Mouse (Mus musculus) hindbrain, embryonic 14.5 days (tissue): ENCODE measurements at regions not wholly inside any gene's neighbourhood (a gene's known extent, or its start where the extent isn't known, plus 50 kb on each side); places are given as distances from the start of the nearest gene placed in this dataset.

ENCODE experiments used
- ATAC-seq: fragments of 200-750 bp; cut with Nextera tagmentation; 2 replicates; pipeline ENCODE4 v1.8.0; 2017; ENCODE audit warnings: moderate number of reproducible peaks, mild to moderate bottlenecking, moderate TSS enrichment, moderate library complexity; ENCODE audit not compliant: low FRiP score
- DNase-seq: peaks from one replicate; pipeline ENCODE4 v3.0.0-alpha.2; 2015; ENCODE audit warnings: low spot score
- H3K27ac ChIP-seq: fragments of 300-500 bp; sonication (generic); 2 replicates; pipeline ENCODE4 v1.5.1; 2014; ENCODE audit warnings: mild to moderate bottlenecking, moderate library complexity
- H3K27me3 ChIP-seq: fragments of 300-500 bp; sonication (generic); 2 replicates; pipeline ENCODE4 v1.6.1; 2014; ENCODE audit warnings: mild to moderate bottlenecking, low read length, mixed read lengths; ENCODE audit not compliant: control insufficient read depth, insufficient read depth
- H3K36me3 ChIP-seq: fragments of 300-500 bp; sonication (generic); replicated peaks from 2 replicates; pipeline ENCODE4 v1.6.1; 2014; ENCODE audit not compliant: control insufficient read depth, insufficient read depth
- H3K4me1 ChIP-seq: fragments of 300-500 bp; sonication (generic); replicated peaks from 2 replicates; pipeline ENCODE4 v1.6.1; 2014; ENCODE audit warnings: antibody characterized with exemption, low read length, mixed read lengths; ENCODE audit not compliant: control insufficient read depth, insufficient read depth
- H3K4me2 ChIP-seq: fragments of 300-500 bp; sonication (generic); replicated peaks from 2 replicates; pipeline ENCODE4 v1.6.1; 2014; ENCODE audit warnings: mild to moderate bottlenecking, moderate library complexity
- H3K4me3 ChIP-seq: fragments of 300-500 bp; sonication (generic); replicated peaks from 2 replicates; pipeline ENCODE4 v1.5.1; 2014; ENCODE audit warnings: mild to moderate bottlenecking, low read length
- H3K9ac ChIP-seq: fragments of 300-500 bp; sonication (generic); 2 replicates; pipeline ENCODE4 v1.6.1; 2014
- H3K9me3 ChIP-seq: fragments of 300-500 bp; sonication (generic); 2 replicates; pipeline ENCODE4 v1.6.1; 2016; ENCODE audit warnings: low read length; ENCODE audit not compliant: control insufficient read depth
- WGBS: fragments of 180-500 bp; shearing (Covaris S2); extraction: QIAGEN DNeasy Blood & Tissue Kit; methylation state at CpG from one replicate; pipeline ENCODE4 v1.1.7; 2014; 5-methylcytosine and 5-hydroxymethylcytosine counted together

GRCm38 (mm10) chr12:102057979-102058378 lies 70.6 kb upstream of the Slc24a4 start:
- peak overlapping the region; percentile 39; the same call in 1 of the 2 replicates for H3K27ac ChIP-seq
- H3K36me3 ChIP-seq, result no peaks in the 10 kb centered on the region
- peaks cover 12% of the 10 kb centered on the region for H3K4me1 ChIP-seq
- DNase-seq (no peak), ATAC-seq (peak; percentile 19; the same call in 1 of the 2 replicates)
- H3K4me3 ChIP-seq, result no peak overlapping the region
- no peak overlapping the region for H3K9ac ChIP-seq
- no peak overlapping the region; the same call in 1 of the 2 replicates for H3K4me2 ChIP-seq
- H3K27me3 ChIP-seq, result no peaks in the 10 kb centered on the region
- H3K9me3 ChIP-seq, result no peaks in the 10 kb centered on the region
- WGBS, result 23% methylated on average over 3 of the region's 3 CpGs

GRCm38 (mm10) chr12:102058428-102058827 lies 70.1 kb upstream of the Slc24a4 start:
- Histone ChIP-seq H3K4me3 (no peak overlapping the region), H3K27ac (peak overlapping the region; percentile 39; the same call in 1 of the 2 replicates), H3K4me1 (peaks cover 12% of the 10 kb centered on the region), H3K4me2 (no peak overlapping the region; the same call in 1 of the 2 replicates), H3K36me3 (no peaks in the 10 kb centered on the region), H3K9me3 (no peaks in the 10 kb centered on the region), H3K9ac (no peak overlapping the region), H3K27me3 (no peaks in the 10 kb centered on the region)
- 43% methylated on average over 3 of the region's 3 CpGs for WGBS
- DNase-seq (no peak), ATAC-seq (peak; percentile 60; the same call in 1 of the 2 replicates)

- H3K27ac ChIP-seq, result no peak overlapping the region
- H3K4me3 ChIP-seq, result no peak overlapping the region
- DNase-seq (no peak), ATAC-seq (no peak)
- no peak overlapping the region for H3K9ac ChIP-seq
- H3K4me2 ChIP-seq, result no peak overlapping the region
- peaks cover 18% of the 10 kb centered on the region for H3K4me1 ChIP-seq
- no peaks in the 10 kb centered on the region for H3K27me3 ChIP-seq
- no peaks in the 10 kb centered on the region for H3K9me3 ChIP-seq
- WGBS, result 67% methylated on average over 5 of the region's 5 CpGs
- no peaks in the 10 kb centered on the region for H3K36me3 ChIP-seq
Observed at GRCm38 (mm10) chr12:102061096-102061495, 67.4 kb upstream of the Slc24a4 start.

GRCm38 (mm10) chr12:102061657-102062614 lies 66.6 kb upstream of the Slc24a4 start:
- ATAC-seq (no peak), DNase-seq (no peak)
- H3K4me3 ChIP-seq, result no peak overlapping the region
- no peak overlapping the region for H3K9ac ChIP-seq
- H3K9me3 ChIP-seq, result no peaks in the 10 kb centered on the region
- 71% methylated on average over 7 of the region's 7 CpGs for WGBS
- H3K4me2 ChIP-seq, result no peak overlapping the region
- peaks cover 18% of the 10 kb centered on the region for H3K4me1 ChIP-seq
- no peaks in the 10 kb centered on the region for H3K27me3 ChIP-seq
- no peaks in the 10 kb centered on the region for H3K36me3 ChIP-seq
- H3K27ac ChIP-seq, result no peak overlapping the region

GRCm38 (mm10) chr12:102062648-102063047 lies 65.9 kb upstream of the Slc24a4 start:
- peaks cover 18% of the 10 kb centered on the region for H3K4me1 ChIP-seq
- H3K36me3 ChIP-seq, result no peaks in the 10 kb centered on the region
- no peak overlapping the region for H3K4me3 ChIP-seq
- H3K9ac ChIP-seq, result no peak overlapping the region
- no peaks in the 10 kb centered on the region for H3K9me3 ChIP-seq
- DNase-seq, result no peak
- H3K27ac ChIP-seq, result no peak overlapping the region
- no peak for ATAC-seq
- no peak overlapping the region for H3K4me2 ChIP-seq
- WGBS, result 81% methylated on average over 7 of the region's 7 CpGs
- no peaks in the 10 kb centered on the region for H3K27me3 ChIP-seq

- Histone ChIP-seq H3K4me3 (no peak overlapping the region), H3K4me1 (peaks cover 14% of the 10 kb centered on the region), H3K9me3 (no peaks in the 10 kb centered on the region), H3K27me3 (no peaks in the 10 kb centered on the region), H3K9ac (no peak overlapping the region), H3K27ac (no peak overlapping the region), H3K36me3 (no peaks in the 10 kb centered on the region), H3K4me2 (no peak overlapping the region)
- WGBS, result 80% methylated on average over 6 of the region's 6 CpGs
- ATAC-seq (no peak), DNase-seq (no peak)
Observed at GRCm38 (mm10) chr12:102063211-102063610, 65.3 kb upstream of the Slc24a4 start.

GRCm38 (mm10) chr12:102064710-102065325 lies 63.7 kb upstream of the Slc24a4 start:
- no peak for ATAC-seq
- H3K4me2 ChIP-seq, result no peak overlapping the region
- H3K4me1 ChIP-seq, result peaks cover 6% of the 10 kb centered on the region
- DNase-seq, result no peak
- H3K36me3 ChIP-seq, result no peaks in the 10 kb centered on the region
- H3K4me3 ChIP-seq, result no peak overlapping the region
- no peaks in the 10 kb centered on the region for H3K9me3 ChIP-seq
- no peak overlapping the region for H3K27ac ChIP-seq
- no peaks in the 10 kb centered on the region for H3K27me3 ChIP-seq
- H3K9ac ChIP-seq, result no peak overlapping the region
- WGBS, result 48% methylated on average over 5 of the region's 5 CpGs

- no peaks in the 10 kb centered on the region for H3K36me3 ChIP-seq
- H3K27ac ChIP-seq, result no peak overlapping the region
Observed at GRCm38 (mm10) chr12:102067685-102068084, 60.8 kb upstream of the Slc24a4 start.

GRCm38 (mm10) chr12:102069521-102070201 lies 58.9 kb upstream of the Slc24a4 start:
- DNase-seq, result no peak
- 81% methylated on average over 10 of the region's 10 CpGs for WGBS
- Histone ChIP-seq H3K4me2 (no peak overlapping the region), H3K9me3 (no peaks in the 10 kb centered on the region), H3K4me3 (no peak overlapping the region), H3K36me3 (no peaks in the 10 kb centered on the region), H3K27me3 (no peaks in the 10 kb centered on the region), H3K4me1 (peaks cover 5% of the 10 kb centered on the region; the same call in 1 of the 2 replicates), H3K27ac (no peak overlapping the region), H3K9ac (no peak overlapping the region)
- no peak for ATAC-seq

More at GRCm38 (mm10) chr12:102067685-102068084, 60.8 kb upstream of the Slc24a4 start:
- no peak for ATAC-seq
- Histone ChIP-seq H3K4me2 (no peak overlapping the region), H3K9ac (no peak overlapping the region), H3K4me1 (peaks cover 6% of the 10 kb centered on the region; the same call in 1 of the 2 replicates), H3K4me3 (no peak overlapping the region), H3K9me3 (no peaks in the 10 kb centered on the region), H3K27me3 (no peaks in the 10 kb centered on the region)
- no peak for DNase-seq
- WGBS, result 94% methylated on average over 7 of the region's 7 CpGs
